Mouse (Mus musculus) intestine, embryonic 15.5 days (tissue): ENCODE results near the gene Abcf2. TPM values are rescaled to one million over a fixed set of nuclear protein-coding genes. Genes with fewer than 3 reads are reported as not detected.
A peak's percentile ranks its signal among the peaks of the same experiment; 100 is the strongest.

Source experiments
- ATAC-seq: fragments of 200-750 bp; cut with Nextera tagmentation; 2 replicates; pipeline ENCODE4 v1.8.0; 2017; ENCODE audit warnings: moderate TSS enrichment, moderate library complexity
- H3K27ac ChIP-seq: fragments of 300-500 bp; sonication (generic); 2 replicates; pipeline ENCODE4 v1.5.1; 2015; ENCODE audit warnings: mild to moderate bottlenecking, inconsistent platforms
- H3K27me3 ChIP-seq: fragments of 300-500 bp; sonication (generic); replicated peaks from 2 replicates; pipeline ENCODE4 v1.6.1; 2015; ENCODE audit warnings: inconsistent platforms
- H3K36me3 ChIP-seq: fragments of 300-500 bp; sonication (generic); 2 replicates; pipeline ENCODE4 v1.6.1; 2015; ENCODE audit warnings: inconsistent platforms
- H3K4me1 ChIP-seq: fragments of 300-500 bp; sonication (generic); replicated peaks from 2 replicates; pipeline ENCODE4 v1.6.1; 2015; ENCODE audit warnings: inconsistent platforms
- H3K4me2 ChIP-seq: fragments of 300-500 bp; sonication (generic); replicated peaks from 2 replicates; pipeline ENCODE4 v1.6.1; 2015; ENCODE audit warnings: mild to moderate bottlenecking, inconsistent platforms
- H3K4me3 ChIP-seq: fragments of 300-500 bp; sonication (generic); replicated peaks from 2 replicates; pipeline ENCODE4 v1.5.1; 2015; ENCODE audit warnings: inconsistent platforms
- H3K9ac ChIP-seq: fragments of 300-500 bp; sonication (generic); 2 replicates; pipeline ENCODE4 v1.6.1; 2015; ENCODE audit warnings: inconsistent platforms
- H3K9me3 ChIP-seq: fragments of 300-500 bp; sonication (generic); 2 replicates; pipeline ENCODE4 v1.6.1; 2016; ENCODE audit warnings: inconsistent platforms
- WGBS: fragments of 180-500 bp; shearing (Covaris S2); methylation state at CpG from one replicate; pipeline ENCODE4 v1.1.7; 2015; 5-methylcytosine and 5-hydroxymethylcytosine counted together
- polyA plus RNA-seq: library from polyadenylated mRNA; unstranded; fragments of >200 nt; fragmentation: Nextera tagmentation; extraction: Ambion mirVana; gene quantifications from 2 replicates; pipeline ENCODE4 v1.2.1, GENCODE M21; 2015

Gene Abcf2
- polyA plus RNA-seq, 1 experiment from 2014 or later = 86.0 TPM

GRCm38 (mm10) chr5:24535731-24536130 is 41.5 kb downstream of the Abcf2 start:
- no peak overlapping the region for H3K9ac ChIP-seq
- peaks cover 5% of the 10 kb centered on the region for H3K4me1 ChIP-seq
- H3K9me3 ChIP-seq = no peaks in the 10 kb centered on the region
- no peaks in the 10 kb centered on the region for H3K36me3 ChIP-seq
- H3K4me3 ChIP-seq = no peak overlapping the region
- H3K4me2 ChIP-seq = no peak overlapping the region
- 83% methylated on average over 3 of the region's 3 CpGs for WGBS
- peaks cover 13% of the 10 kb centered on the region for H3K27me3 ChIP-seq
- ATAC-seq = no peak
- H3K27ac ChIP-seq = no peak overlapping the region

DNA sequence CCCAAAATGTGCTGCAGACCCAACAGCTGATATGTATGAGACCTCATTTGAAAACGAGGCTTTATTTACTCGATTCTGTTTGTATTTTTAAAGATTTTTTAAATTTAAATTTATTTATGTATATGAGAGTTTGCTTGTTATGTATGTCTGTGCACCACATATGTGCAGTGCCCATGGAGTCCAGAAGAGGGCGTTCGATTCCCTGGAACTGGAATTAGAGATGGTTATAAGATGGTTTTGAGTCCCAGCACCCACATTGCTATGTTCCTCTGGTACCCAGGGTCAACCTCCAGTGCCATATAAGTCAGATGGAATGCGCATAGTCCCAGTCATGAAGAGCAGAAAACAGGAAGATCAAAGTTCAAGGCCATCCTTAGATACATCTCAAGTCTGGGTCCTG is 43.0 kb downstream of the Abcf2 start:
- no peak for ATAC-seq
- 51% methylated on average over 5 of the region's 5 CpGs for WGBS

DNA sequence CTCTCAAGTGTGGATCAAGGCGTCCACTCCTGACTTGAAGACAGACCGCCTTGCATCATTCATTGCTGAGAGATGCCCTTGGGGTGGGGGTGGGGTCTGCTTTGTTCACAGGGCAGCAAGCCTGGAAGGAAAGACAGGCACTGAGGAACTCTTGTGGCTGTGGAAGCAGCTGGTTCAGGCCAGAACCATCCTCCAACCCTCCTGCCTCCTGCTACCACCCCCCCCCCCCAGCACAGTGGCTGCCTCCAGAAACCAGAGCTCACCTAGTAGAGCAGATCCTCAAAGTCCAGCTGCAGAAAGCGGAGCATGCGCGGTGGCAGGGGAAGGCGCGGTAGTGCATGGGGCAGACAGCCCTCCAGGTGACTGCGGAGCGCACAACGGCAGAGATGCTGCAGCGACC is 43.9 kb downstream of the Abcf2 start:
- Histone ChIP-seq H3K9me3 (no peaks in the 10 kb centered on the region), H3K36me3 (no peaks in the 10 kb centered on the region), H3K4me3 (no peak overlapping the region), H3K4me1 (no peaks in the 10 kb centered on the region), H3K4me2 (no peak overlapping the region), H3K27ac (no peak overlapping the region), H3K27me3 (peaks cover 34% of the 10 kb centered on the region), H3K9ac (no peak overlapping the region)
- 54% methylated on average over 11 of the region's 11 CpGs for WGBS
- ATAC-seq = no peak

More for the DNA sequence above, 43.0 kb downstream of the Abcf2 start:
- H3K36me3 ChIP-seq = no peaks in the 10 kb centered on the region
- no peak overlapping the region for H3K4me3 ChIP-seq
- H3K4me1 ChIP-seq = no peaks in the 10 kb centered on the region
- peaks cover 25% of the 10 kb centered on the region for H3K27me3 ChIP-seq
- no peak overlapping the region for H3K27ac ChIP-seq
- H3K9me3 ChIP-seq = no peaks in the 10 kb centered on the region
- H3K4me2 ChIP-seq = no peak overlapping the region
- no peak overlapping the region for H3K9ac ChIP-seq

DNA sequence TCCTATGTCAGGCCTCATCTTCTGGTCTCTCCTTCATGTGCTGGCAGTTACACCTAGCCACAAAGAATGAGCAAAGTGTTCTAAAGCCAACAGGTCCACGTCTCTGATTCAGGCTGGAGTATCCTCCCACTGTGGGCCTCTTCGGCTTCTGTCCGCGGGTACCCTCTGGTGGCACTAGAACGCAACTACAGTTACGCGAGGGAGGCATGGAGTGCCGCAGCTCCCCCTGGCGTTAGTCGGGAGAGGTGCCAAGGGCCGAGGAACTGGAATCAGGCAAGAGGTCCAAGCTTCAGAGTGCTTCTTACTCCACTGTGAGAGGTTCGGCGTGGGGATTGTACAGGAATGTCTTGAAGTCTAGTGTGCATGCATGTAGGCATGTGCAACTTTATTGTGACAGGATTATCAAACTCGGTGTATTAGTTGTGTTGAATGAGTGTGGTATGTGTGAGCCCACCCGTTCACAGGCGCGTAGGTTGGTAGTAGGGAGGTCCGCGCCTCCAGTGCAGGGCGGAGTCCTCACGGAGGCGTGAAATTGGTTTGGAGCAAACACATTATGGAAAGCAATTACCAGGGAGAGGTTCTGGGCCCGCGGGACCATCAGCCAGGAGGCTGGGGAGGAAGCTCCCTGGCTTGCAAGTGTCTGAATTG is 47.1 kb downstream of the Abcf2 start:
- no peak overlapping the region for H3K4me3 ChIP-seq
- no peaks in the 10 kb centered on the region for H3K36me3 ChIP-seq
- H3K9me3 ChIP-seq = no peaks in the 10 kb centered on the region
- peaks cover 14% of the 10 kb centered on the region for H3K4me1 ChIP-seq
- ATAC-seq = peak; percentile 78
- no peak overlapping the region for H3K4me2 ChIP-seq
- peaks cover 63% of the 10 kb centered on the region for H3K27me3 ChIP-seq
- WGBS = 17% methylated on average over 24 of the region's 24 CpGs
- no peak overlapping the region for H3K9ac ChIP-seq
- H3K27ac ChIP-seq = no peak overlapping the region

GRCm38 (mm10) chr5:24527780-24528179 is 49.5 kb downstream of the Abcf2 start:
- WGBS = 19% methylated on average over 6 of the region's 6 CpGs
- Histone ChIP-seq H3K27me3 (peaks cover 82% of the 10 kb centered on the region), H3K4me2 (no peak overlapping the region), H3K4me1 (peaks cover 14% of the 10 kb centered on the region), H3K4me3 (no peak overlapping the region), H3K9ac (no peak overlapping the region), H3K9me3 (no peaks in the 10 kb centered on the region), H3K36me3 (no peaks in the 10 kb centered on the region), H3K27ac (no peak overlapping the region)
- no peak for ATAC-seq

DNA sequence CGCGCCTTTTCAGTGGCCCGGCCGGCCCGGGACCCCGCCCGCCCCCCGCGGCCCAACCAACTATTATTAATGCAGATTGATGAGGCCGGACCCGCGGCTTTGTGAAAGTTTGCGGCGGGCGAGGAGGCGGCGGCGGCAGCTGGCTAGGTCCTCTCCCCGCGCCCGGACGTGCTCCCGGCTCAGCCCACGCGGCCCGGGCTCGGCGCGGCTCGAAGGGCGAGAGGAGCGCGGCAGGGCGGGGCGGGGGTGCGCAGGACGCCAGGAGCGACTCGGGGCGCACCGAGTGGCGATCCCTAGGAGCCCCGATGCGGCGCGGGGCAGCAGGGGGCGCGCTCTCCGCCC is 50.4 kb downstream of the Abcf2 start, which contains the start of gene Gbx1:
TSS of gene Gbx1 (minus strand) at position 314 of the 342 bp plus-strand sequence.
- peak within 1 kb of the TSS; percentile 88 for H3K4me2 ChIP-seq
- ATAC-seq = peak; percentile 60; the same call in 1 of the 2 replicates
- H3K4me3 ChIP-seq = peak within 1 kb of the TSS; percentile 38
- peaks cover 14% of the 10 kb centered on the region for H3K4me1 ChIP-seq
- no peak within 1 kb of the TSS for H3K27ac ChIP-seq
- peaks cover 89% of the 10 kb centered on the region for H3K27me3 ChIP-seq
- WGBS = under 1% methylated on average over 47 of the region's 49 CpGs
- H3K9me3 ChIP-seq = no peaks in the 10 kb centered on the region
- no peaks in the 10 kb centered on the region for H3K36me3 ChIP-seq
- peak within 1 kb of the TSS; percentile 5; the same call in 1 of the 2 replicates for H3K9ac ChIP-seq

GRCm38 (mm10) chr5:24526190-24526888 is 50.9 kb downstream of the Abcf2 start:
- 0 out of 2 replicates have a peak, but pooled peaks have one; percentile 37 for ATAC-seq
- peak overlapping the region; percentile 5; the same call in 1 of the 2 replicates for H3K9ac ChIP-seq
- H3K4me1 ChIP-seq = peaks cover 14% of the 10 kb centered on the region
- peak overlapping the region; percentile 38 for H3K4me3 ChIP-seq
- no peaks in the 10 kb centered on the region for H3K9me3 ChIP-seq
- H3K36me3 ChIP-seq = no peaks in the 10 kb centered on the region
- peak overlapping the region; percentile 88 for H3K4me2 ChIP-seq
- under 1% methylated on average over 64 of the region's 109 CpGs for WGBS
- H3K27me3 ChIP-seq = peaks cover 92% of the 10 kb centered on the region
- H3K27ac ChIP-seq = no peak overlapping the region

DNA sequence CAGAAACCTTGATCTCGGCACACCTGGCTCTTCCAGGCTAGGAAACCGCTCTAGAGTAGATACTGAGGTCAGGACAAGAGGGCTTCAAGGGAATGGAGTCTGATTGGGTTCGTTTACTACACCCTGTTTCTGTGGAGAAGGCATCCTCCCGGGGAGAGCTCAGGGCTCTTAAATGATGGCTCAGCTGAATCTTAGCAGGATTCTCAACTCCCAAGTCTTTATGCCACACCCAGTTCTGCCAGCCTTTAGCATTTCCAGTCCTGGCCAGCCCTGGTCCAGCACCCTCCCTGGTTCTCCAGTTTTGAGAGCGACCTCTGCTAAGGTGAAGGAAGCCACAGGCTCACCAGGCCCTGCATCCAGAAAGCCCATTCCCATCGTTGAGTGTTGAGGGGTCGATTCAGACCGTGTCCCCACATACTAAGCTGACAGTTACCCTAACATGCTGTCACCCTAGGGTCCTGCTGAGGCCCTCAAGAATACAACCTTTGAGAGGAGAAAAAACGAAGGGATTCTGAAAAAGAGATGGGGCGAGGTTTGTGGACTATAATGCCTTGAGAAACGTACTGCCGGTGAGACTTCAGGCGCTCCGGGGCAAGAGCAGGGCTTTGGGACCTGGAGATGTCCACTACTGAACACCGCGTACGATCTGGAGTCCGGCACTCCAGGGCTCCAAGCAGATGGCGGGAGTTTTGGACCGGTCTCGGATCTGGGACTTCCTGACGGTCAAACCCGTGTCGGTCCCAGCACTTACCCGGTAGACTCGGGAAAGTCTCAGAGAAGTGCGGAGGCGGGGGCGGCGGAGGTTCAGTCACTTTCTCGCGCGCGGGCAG is 51.7 kb downstream of the Abcf2 start:
- H3K9ac ChIP-seq = no peak overlapping the region
- H3K36me3 ChIP-seq = no peaks in the 10 kb centered on the region
- no peaks in the 10 kb centered on the region for H3K9me3 ChIP-seq
- no peak for ATAC-seq
- peaks cover 14% of the 10 kb centered on the region for H3K4me1 ChIP-seq
- WGBS = 4% methylated on average over 34 of the region's 34 CpGs
- peaks cover 88% of the 10 kb centered on the region for H3K27me3 ChIP-seq
- peak overlapping the region; percentile 88 for H3K4me2 ChIP-seq
- peak overlapping the region; percentile 38 for H3K4me3 ChIP-seq
- H3K27ac ChIP-seq = no peak overlapping the region

- H3K9me3 ChIP-seq = no peaks in the 10 kb centered on the region
- H3K27me3 ChIP-seq = peaks cover 80% of the 10 kb centered on the region
- H3K9ac ChIP-seq = no peak overlapping the region
- H3K4me2 ChIP-seq = no peak overlapping the region
- ATAC-seq = no peak
- no peak overlapping the region for H3K4me3 ChIP-seq
- H3K4me1 ChIP-seq = peaks cover 14% of the 10 kb centered on the region
- H3K36me3 ChIP-seq = no peaks in the 10 kb centered on the region
- 13% methylated on average over 4 of the region's 4 CpGs for WGBS
- no peak overlapping the region for H3K27ac ChIP-seq
Measured at GRCm38 (mm10) chr5:24524522-24524921, 52.7 kb downstream of the Abcf2 start.

DNA sequence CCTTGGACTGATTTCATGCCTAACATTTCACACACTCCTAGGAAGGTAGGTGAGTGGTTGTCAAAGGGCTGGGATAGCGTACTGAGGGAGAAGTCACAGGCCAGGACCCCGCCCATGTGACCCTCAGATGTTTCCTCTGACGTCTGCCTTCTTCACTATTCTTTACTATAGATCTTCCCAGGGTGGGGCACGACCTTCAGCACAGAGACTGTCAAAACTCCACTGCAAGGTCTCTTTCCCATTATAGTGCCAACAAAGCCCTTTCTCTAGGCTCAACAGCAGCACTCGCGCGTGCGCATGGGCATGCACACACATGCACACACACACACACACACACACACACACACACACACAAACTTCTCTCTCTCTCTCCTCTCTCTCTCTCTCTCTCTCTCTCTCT is 53.5 kb downstream of the Abcf2 start:
- H3K9ac ChIP-seq = no peak overlapping the region
- H3K4me3 ChIP-seq = no peak overlapping the region
- no peaks in the 10 kb centered on the region for H3K9me3 ChIP-seq
- ATAC-seq = no peak
- 42% methylated on average over 8 of the region's 8 CpGs for WGBS
- no peak overlapping the region for H3K4me2 ChIP-seq
- peaks cover 76% of the 10 kb centered on the region for H3K27me3 ChIP-seq
- peaks cover 14% of the 10 kb centered on the region for H3K4me1 ChIP-seq
- H3K36me3 ChIP-seq = no peaks in the 10 kb centered on the region
- H3K27ac ChIP-seq = no peak overlapping the region

DNA sequence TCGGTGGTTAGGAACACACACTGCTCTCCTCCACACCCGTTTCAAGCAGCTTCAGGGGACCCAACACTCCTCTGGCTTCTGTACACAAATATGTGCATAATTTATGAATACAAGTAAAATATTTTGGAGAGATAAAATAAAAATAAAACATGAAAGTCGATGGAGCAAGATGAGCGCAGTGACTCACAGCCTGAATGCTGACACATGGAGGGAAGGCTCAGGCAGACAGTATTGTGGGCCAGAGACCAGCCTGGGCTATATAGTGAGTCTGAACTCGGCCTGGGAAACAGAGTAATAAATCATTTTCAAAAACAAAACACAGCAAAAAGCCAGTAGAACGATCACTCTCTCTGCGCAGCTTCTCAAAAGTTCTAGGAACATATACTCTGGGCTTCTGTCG is 55.9 kb downstream of the Abcf2 start:
- H3K36me3 ChIP-seq = no peaks in the 10 kb centered on the region
- ATAC-seq = no peak
- H3K4me3 ChIP-seq = no peak overlapping the region
- no peak overlapping the region for H3K9ac ChIP-seq
- peaks cover 63% of the 10 kb centered on the region for H3K27me3 ChIP-seq
- H3K4me2 ChIP-seq = no peak overlapping the region
- H3K27ac ChIP-seq = no peak overlapping the region
- H3K4me1 ChIP-seq = peaks cover 5% of the 10 kb centered on the region
- H3K9me3 ChIP-seq = no peaks in the 10 kb centered on the region
- WGBS = 52% methylated on average over 8 of the region's 8 CpGs
